Mouse (Mus musculus): ENCODE data around the gene Ccser1.

DNA sequence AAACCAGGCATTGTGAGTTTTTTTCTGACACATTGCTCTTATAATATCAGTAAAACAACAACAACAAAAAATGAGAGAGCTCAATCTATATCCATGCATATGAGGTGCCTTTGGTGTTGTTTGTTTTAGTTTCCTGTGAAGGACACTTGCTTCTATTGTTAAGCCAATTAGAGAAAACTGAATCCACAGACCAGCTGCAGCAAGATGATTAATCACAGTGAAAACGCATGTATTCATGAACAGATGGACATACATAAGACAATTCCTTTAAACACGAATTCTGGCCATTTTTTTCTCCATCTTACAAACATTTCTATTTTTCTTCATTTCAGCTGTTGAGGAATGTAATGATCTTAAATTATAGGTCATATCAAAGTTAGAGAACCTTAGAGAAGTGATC, 387.4 kb downstream of the Ccser1 start:
- TF ChIP-seq CTCF (IDR thresholded peaks at IDR 0.05; ENCODE audit: insufficient read depth, low read depth, low read length) (no peak), POLR2A (IDR thresholded peaks at IDR 0.05; ENCODE audit: insufficient read depth, low read depth, low read length) (no peak)
